Mouse (Mus musculus) kidney, postnatal 0 days (tissue): ENCODE results near the gene Ramp2. TPM values are rescaled to one million over a fixed set of nuclear protein-coding genes. Genes with fewer than 3 reads are reported as not detected.

Source experiments
- ATAC-seq: fragments of 200-750 bp; cut with Nextera tagmentation; replicated peaks from 2 replicates; pipeline ENCODE4 v1.8.0; 2017; ENCODE audit warnings: low read depth, moderate number of reproducible peaks, moderate TSS enrichment, moderate library complexity; ENCODE audit not compliant: low FRiP score
- DNase-seq: peaks from one replicate; pipeline ENCODE4 v3.0.0-alpha.2; 2016; ENCODE audit warnings: low spot score
- H3K27ac ChIP-seq: fragments of 300-500 bp; sonication (generic); 2 replicates; pipeline ENCODE4 v1.5.1; 2014; ENCODE audit warnings: mild to moderate bottlenecking
- H3K27me3 ChIP-seq: fragments of 300-500 bp; sonication (generic); 2 replicates; pipeline ENCODE4 v1.6.1; 2014; ENCODE audit warnings: low read length, mixed read lengths; ENCODE audit not compliant: insufficient read depth
- H3K36me3 ChIP-seq: fragments of 300-500 bp; sonication (generic); 2 replicates; pipeline ENCODE4 v1.6.1; 2014; ENCODE audit warnings: low read length, mixed read lengths; ENCODE audit not compliant: insufficient read depth
- H3K4me1 ChIP-seq: fragments of 300-500 bp; sonication (generic); replicated peaks from 2 replicates; pipeline ENCODE4 v1.6.1; 2014; ENCODE audit warnings: antibody characterized with exemption, low read length, mixed read lengths; ENCODE audit not compliant: insufficient read depth
- H3K4me2 ChIP-seq: fragments of 300-500 bp; sonication (generic); 2 replicates; pipeline ENCODE4 v1.6.1; 2014; ENCODE audit warnings: mild to moderate bottlenecking, low read length, moderate library complexity, mixed read lengths
- H3K4me3 ChIP-seq: fragments of 300-500 bp; sonication (generic); replicated peaks from 2 replicates; pipeline ENCODE4 v1.5.1; 2014; ENCODE audit warnings: low read depth, low read length
- H3K9ac ChIP-seq: fragments of 300-500 bp; sonication (generic); 2 replicates; pipeline ENCODE4 v1.6.1; 2014; ENCODE audit warnings: low read depth, low read length
- H3K9me3 ChIP-seq: fragments of 300-500 bp; sonication (generic); replicated peaks from 2 replicates; pipeline ENCODE4 v1.6.1; 2016; ENCODE audit warnings: low read length, inconsistent platforms, mixed read lengths
- CTCF ChIP-seq: IDR thresholded peaks from 2 replicates; pipeline ENCODE4 v1.5.1; 2016; ENCODE audit warnings: antibody characterized with exemption, low read depth, mild to moderate bottlenecking, moderate library complexity
- WGBS: fragments of 180-500 bp; shearing (Covaris S2); extraction: QIAGEN DNeasy Blood & Tissue Kit; methylation state at CpG from one replicate; pipeline ENCODE4 v1.1.7; 2014; 5-methylcytosine and 5-hydroxymethylcytosine counted together
- polyA plus RNA-seq: library from polyadenylated mRNA; unstranded; fragments of >200 nt; fragmentation: Nextera tagmentation; extraction: Ambion mirVana; gene quantifications from 2 replicates; pipeline ENCODE4 v1.2.1, GENCODE M21; 2015

The Ramp2 gene
- polyA plus RNA-seq, 1 experiment from 2014 or later = 247 TPM

GRCm38 (mm10) chr11:101234124-101234523 lies 11.7 kb upstream of the Ramp2 start:
- ATAC-seq (no peak), DNase-seq (no peak)
- Histone ChIP-seq H3K27ac (0 out of 2 replicates have a peak overlapping the region, but pooled peaks have one; percentile 6), H3K4me3 (no peak overlapping the region), H3K4me2 (no peak overlapping the region), H3K4me1 (peaks cover 29% of the 10 kb centered on the region), H3K27me3 (no peaks in the 10 kb centered on the region), H3K9me3 (no peaks in the 10 kb centered on the region), H3K36me3 (no peaks in the 10 kb centered on the region), H3K9ac (no peak overlapping the region)
- TF ChIP-seq CTCF = no peak

GRCm38 (mm10) chr11:101235429-101235828 lies 10.4 kb upstream of the Ramp2 start:
- Histone ChIP-seq H3K36me3 (no peaks in the 10 kb centered on the region), H3K9ac (no peak overlapping the region), H3K27me3 (no peaks in the 10 kb centered on the region), H3K9me3 (no peaks in the 10 kb centered on the region), H3K4me2 (no peak overlapping the region), H3K4me1 (peaks cover 20% of the 10 kb centered on the region), H3K27ac (no peak overlapping the region), H3K4me3 (no peak overlapping the region)
- peak; percentile 38; the same call in 1 of the 2 replicates for TF ChIP-seq CTCF
- DNase-seq (no peak), ATAC-seq (no peak)

- Histone ChIP-seq H3K27ac (no peak overlapping the region), H3K4me3 (no peak overlapping the region), H3K27me3 (no peaks in the 10 kb centered on the region), H3K9ac (no peak overlapping the region), H3K36me3 (no peaks in the 10 kb centered on the region), H3K4me2 (no peak overlapping the region), H3K9me3 (no peaks in the 10 kb centered on the region), H3K4me1 (peaks cover 9% of the 10 kb centered on the region; the same call in 1 of the 2 replicates)
- ATAC-seq (no peak), DNase-seq (no peak)
- WGBS = 84% methylated on average over 5 of the region's 5 CpGs
- no peak for TF ChIP-seq CTCF
Measured at GRCm38 (mm10) chr11:101236782-101237181, 9.0 kb upstream of the Ramp2 start.

GRCm38 (mm10) chr11:101238071-101238647 lies 7.7 kb upstream of the Ramp2 start:
- Histone ChIP-seq H3K4me3 (no peak overlapping the region), H3K9me3 (no peaks in the 10 kb centered on the region), H3K27ac (peak overlapping the region; percentile 66), H3K9ac (no peak overlapping the region), H3K4me1 (no peaks in the 10 kb centered on the region), H3K4me2 (no peak overlapping the region), H3K27me3 (no peaks in the 10 kb centered on the region), H3K36me3 (no peaks in the 10 kb centered on the region)
- no peak for DNase-seq
- TF ChIP-seq CTCF = no peak
- 29% methylated on average over 5 of the region's 5 CpGs for WGBS
- no peak for ATAC-seq

DNA sequence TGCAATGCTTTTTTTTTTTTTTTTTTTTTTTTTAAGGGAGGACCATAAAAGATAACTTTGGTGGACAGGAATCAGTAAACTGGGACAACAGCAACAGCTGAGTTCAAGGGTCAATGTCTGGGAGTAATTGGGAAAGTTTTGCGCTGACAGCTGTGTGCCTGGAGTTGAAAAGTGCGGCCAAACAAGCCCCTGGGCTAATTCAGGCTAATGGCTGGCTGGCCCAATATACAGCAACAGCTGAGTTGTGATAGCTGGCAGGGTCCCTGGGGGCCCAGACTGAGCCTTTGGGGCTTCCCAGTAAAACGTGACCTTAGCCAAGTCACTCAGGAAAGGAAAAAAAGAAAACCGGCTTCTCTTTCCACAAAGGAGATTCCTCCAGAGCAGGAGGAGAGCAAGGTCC lies 757 bp upstream of the Ramp2 start:
- ATAC-seq (no peak), DNase-seq (no peak)
- Histone ChIP-seq H3K36me3 (no peaks in the 10 kb centered on the region), H3K9me3 (no peaks in the 10 kb centered on the region), H3K9ac (peak overlapping the region; percentile 71; the same call in 1 of the 2 replicates), H3K27me3 (no peaks in the 10 kb centered on the region), H3K4me2 (peak overlapping the region; percentile 74; the same call in 1 of the 2 replicates), H3K27ac (peak overlapping the region; percentile 87), H3K4me3 (peak overlapping the region; percentile 58; the same call in 1 of the 2 replicates), H3K4me1 (peaks cover 16% of the 10 kb centered on the region; the same call in 1 of the 2 replicates)
- WGBS = 16% methylated on average over 4 of the region's 4 CpGs
- no peak for TF ChIP-seq CTCF

GRCm38 (mm10) chr11:101246702-101247012 lies 829 bp downstream of the Ramp2 start:
- Histone ChIP-seq H3K4me3 (peak overlapping the region; percentile 58), H3K27ac (peak overlapping the region; percentile 87), H3K9ac (peak overlapping the region; percentile 71), H3K27me3 (no peaks in the 10 kb centered on the region), H3K9me3 (no peaks in the 10 kb centered on the region), H3K4me2 (peak overlapping the region; percentile 74), H3K36me3 (no peaks in the 10 kb centered on the region), H3K4me1 (peaks cover 16% of the 10 kb centered on the region; the same call in 1 of the 2 replicates)
- 12% methylated on average over 7 of the region's 7 CpGs for WGBS
- no peak for TF ChIP-seq CTCF
- DNase-seq = no peak
- ATAC-seq = no peak

DNA sequence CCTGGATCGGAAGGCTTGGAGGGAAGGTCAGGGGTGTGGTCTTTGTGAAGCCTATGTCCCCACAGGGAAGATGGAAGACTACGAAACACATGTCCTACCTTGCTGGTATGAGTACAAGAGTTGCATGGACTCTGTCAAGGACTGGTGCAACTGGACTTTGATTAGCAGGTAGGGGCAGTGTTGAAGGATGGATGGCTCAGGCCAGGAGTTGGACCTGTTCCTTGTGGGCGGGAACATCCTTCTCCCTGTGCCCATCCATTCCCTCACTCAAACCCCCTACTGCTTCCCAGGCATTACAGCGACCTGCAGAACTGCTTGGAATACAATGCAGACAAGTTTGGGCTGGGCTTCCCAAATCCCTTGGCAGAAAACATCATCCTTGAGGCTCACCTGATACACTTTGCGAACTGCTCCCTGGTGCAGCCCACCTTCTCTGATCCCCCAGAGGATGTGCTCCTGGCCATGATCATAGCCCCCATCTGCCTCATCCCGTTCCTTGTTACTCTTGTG lies 1.7 kb downstream of the Ramp2 start:
- 77% methylated on average over 6 of the region's 6 CpGs for WGBS
- Histone ChIP-seq H3K36me3 (no peaks in the 10 kb centered on the region), H3K4me2 (peak overlapping the region; percentile 74), H3K9me3 (no peaks in the 10 kb centered on the region), H3K27ac (peak overlapping the region; percentile 87), H3K4me1 (peaks cover 16% of the 10 kb centered on the region; the same call in 1 of the 2 replicates), H3K4me3 (peak overlapping the region; percentile 58), H3K27me3 (no peaks in the 10 kb centered on the region), H3K9ac (peak overlapping the region; percentile 71)
- ATAC-seq (no peak), DNase-seq (no peak)
- no peak for TF ChIP-seq CTCF
